Mouse (Mus musculus) lung, postnatal 0 days (tissue): ENCODE measurements at regions not wholly inside any gene's neighbourhood (a gene's known extent, or its start where the extent isn't known, plus 50 kb on each side); places are given as distances from the start of the nearest gene placed in this dataset.

Experiments used
- CTCF ChIP-seq: IDR thresholded peaks from 2 replicates; pipeline ENCODE4 v1.5.1; 2016; ENCODE audit warnings: antibody characterized with exemption, mild to moderate bottlenecking
- EP300 ChIP-seq: IDR thresholded peaks from 2 replicates; pipeline ENCODE4 v1.6.1; 2016; ENCODE audit warnings: antibody characterized with exemption, mild to moderate bottlenecking, control low read depth

DNA sequence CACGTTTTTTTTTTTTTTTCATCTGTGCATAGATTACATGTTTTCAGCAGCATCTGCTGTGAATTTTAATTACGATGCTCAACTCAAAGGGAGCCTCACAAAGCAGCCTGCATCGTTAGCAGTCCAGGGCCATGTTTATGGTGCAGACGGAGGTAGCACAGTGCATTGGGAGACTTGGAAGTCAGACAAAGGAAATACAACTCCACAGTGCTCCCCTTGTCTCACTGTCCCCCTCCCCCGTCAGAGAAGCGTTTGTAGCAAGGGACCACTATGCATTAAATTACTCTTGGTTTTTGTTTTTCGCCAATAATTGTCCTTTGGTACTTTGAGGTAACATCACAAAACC is 336.5 kb downstream of the Glrx3 start:
- TF ChIP-seq EP300 (no peak), CTCF (no peak)
